Mouse (Mus musculus) left cerebral cortex, postnatal 36 days (tissue): Measurements from ENCODE around the gene Abca15. TPM values are rescaled to one million over a fixed set of nuclear protein-coding genes. Genes with fewer than 3 reads are reported as not detected.
"Not testable (repeated sequence)": the region's sequence is repeated elsewhere in the genome, so short reads cannot be mapped to it uniquely, and the experiment has no call there.

Experiments
- DNase-seq, 2 experiments: peaks; one replicate each; pipeline ENCODE4 v3.0.0; 2021 to 2022; ENCODE audit warnings: low spot score in 2 of 2, mixed read lengths in 1 of 2
- intact Hi-C: fragments of 180-260 bp; cut with DNase I; formaldehyde crosslinking; loops from one replicate; pipeline ENCODE4 v1.15.1; 2025
- total RNA-seq, 2 experiments: library from RNA; stranded (reverse); gene quantifications; 2 replicates each; pipeline ENCODE4 v1.2.3; 2021

Gene Abca15
- total RNA-seq = not detected

DNA sequence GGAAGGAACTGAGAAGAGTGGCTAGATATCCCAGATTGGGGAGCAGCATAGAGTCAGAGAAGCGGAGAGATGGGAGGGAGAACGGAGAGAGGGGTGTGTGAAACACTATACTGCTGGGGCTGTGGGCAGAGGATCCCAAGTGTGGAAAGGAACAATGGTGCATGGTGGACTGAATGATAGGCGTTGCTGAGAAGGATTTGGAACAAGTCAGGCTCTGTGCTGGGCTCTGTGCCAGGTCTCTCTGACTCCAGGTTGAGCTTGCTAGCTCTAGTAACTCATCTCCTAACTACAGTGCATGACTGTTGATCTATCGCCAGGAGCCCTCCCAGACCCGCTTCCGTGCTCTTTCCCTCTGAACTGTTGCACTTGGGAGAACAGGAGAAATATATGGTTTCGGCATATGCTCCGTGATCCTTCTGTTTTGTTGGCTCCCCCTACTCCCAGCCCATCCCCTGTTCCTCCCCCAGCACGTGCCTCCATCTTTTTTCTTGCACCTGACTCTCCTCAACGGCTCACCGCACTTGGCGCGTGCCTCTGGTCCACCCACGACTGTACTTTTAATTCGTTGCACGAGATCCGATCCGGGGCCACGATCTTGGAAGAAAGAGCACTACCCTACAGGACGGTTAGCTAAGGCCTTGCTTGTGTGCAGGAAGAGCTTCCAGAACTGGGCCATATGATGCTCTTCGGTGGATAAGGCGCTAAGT lies at the start of gene Abca15:
TSS of gene Abca15 (plus strand) at position 584 of the 707 bp plus-strand sequence.
- no peak for DNase-seq
- intact Hi-C loops = loop anchor here (5.0 to 10.0 kb wide), 4 partner anchors 123 to 656 kb away; partner anchors contain the start of genes Abca14, Crym and Dnah3

DNA sequence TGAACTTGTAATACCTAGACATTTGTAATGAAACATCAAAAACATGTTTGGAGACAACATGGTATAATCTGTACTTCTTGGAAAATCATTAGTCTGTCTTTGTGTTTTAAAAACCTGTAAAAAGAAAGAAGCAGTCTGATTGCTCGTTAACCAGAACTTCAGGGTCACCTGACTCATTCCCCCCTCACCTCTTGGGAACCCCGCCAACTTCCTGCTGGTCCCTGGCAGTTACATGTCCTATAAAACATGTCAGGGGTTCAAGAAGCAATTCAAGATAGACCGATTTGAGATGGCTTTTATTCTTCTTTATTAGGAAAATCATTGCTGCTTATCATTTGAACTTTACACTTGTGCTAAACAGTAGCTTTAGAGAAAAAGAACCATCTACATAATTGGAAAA lies 43.2 kb upstream of the Abca15 start:
- intact Hi-C loops = no loop called here
- no peak for DNase-seq

DNA sequence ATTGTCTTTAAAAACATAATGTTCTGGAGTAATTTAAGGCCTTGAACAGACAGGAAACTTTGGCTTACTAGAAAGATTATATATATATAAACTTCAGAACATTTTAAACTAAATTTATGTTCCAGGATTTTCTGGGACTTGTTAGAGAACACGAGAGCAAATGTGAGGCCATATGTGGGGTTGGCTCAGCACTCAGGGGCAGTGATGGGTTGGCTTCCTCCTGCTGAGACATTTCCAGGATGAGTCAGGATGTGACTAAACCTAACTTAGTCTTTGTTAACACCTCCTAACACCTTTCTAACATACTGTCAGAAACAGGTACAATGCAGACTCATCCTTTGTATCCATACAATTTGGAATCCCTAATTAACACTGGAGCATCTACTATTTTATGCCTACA lies 12.4 kb upstream of the Abca15 start:
- peak; percentile 40 to 56 for DNase-seq

DNA sequence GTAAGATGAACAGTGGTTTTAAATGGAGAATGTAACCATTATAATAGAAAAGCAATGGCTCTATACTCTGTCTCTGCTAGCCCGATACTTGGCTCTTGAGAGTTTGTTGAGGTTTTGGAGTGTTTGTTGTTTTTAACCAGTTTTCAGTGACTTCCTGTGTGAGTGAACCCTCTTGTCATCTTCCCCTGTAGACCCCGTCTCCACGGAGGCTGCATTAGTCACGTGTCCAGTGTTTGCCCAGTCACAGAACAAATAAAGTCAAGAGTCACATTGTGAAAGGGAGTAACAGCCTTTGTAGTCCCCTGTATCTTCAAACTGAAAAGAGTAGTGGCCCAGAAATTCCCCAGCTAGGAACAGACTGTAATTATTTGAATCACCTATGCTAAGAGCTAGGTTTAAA lies 5.5 kb upstream of the Abca15 start:
- intact Hi-C loops = loop anchor here (10.0 kb wide), 2 partner anchors 118 to 228 kb away; partner anchors contain the start of genes Abca14, Crym and Dnah3
- DNase-seq = no peak

More for the DNA sequence above, 12.4 kb upstream of the Abca15 start:
- intact Hi-C loops = no loop called here

- not testable (repeated sequence) for DNase-seq
- intact Hi-C loops = loop anchor here (2.0 to 10.0 kb wide), 5 partner anchors 121 to 654 kb away; partner anchors contain the start of genes Abca14, Crym and Dnah3
Observed at GRCm38 (mm10) chr7:120325911-120326310, 2.6 kb upstream of the Abca15 start.

GRCm38 (mm10) chr7:120327220-120328073 lies 1.0 kb upstream of the Abca15 start:
- intact Hi-C loops = loop anchor here (5.0 to 10.0 kb wide), 4 partner anchors 123 to 655 kb away; partner anchors contain the start of genes Abca14, Crym and Dnah3
- DNase-seq = peak; percentile 13 to 18

DNA sequence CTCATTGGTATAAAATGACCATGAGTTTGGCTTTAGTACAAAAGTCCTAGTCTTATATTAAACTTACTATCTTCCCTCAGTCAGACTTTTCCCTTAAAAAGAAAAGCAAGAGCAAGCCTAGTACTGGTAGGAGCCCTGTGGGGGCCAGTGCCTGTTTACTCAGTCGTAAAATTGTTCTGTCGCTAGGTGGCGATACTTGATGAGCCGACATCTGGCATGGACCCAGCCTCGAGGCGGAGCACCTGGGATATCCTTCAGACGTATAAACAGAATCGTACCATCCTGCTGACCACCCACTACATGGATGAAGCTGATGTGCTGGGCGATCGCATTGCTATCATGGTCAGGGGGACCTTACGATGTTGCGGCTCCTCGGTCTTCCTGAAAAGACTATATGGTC lies 32.7 kb downstream of the Abca15 start:
- DNase-seq = no peak
- intact Hi-C loops = no loop called here

DNA sequence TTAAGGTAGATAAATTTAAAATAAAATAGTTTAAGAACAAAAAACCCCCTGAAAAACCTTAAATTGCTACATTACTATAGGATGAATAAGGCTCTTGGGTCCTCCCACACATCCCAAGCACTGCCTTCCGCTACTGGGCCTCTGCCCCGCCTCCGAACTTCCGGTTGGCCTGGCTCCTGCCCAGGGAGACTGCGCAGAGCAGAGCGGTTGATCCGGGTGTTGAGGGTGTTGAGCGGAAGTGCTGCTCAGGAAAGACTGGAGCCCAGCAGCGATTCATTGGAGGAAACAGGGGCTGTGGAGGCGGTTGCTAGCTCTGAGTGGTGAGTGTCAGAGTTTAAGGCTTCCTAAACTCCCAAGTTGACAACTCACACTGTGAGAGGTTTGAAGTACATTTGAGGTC lies 81.0 kb downstream of the Abca15 start, which contains the start of gene Abca16:
TSS of gene Abca16 (plus strand) at position 201 of the 400 bp plus-strand sequence.
- intact Hi-C loops = no loop called here
- DNase-seq = no peak

- no peak for DNase-seq
- intact Hi-C loops = no loop called here
Observed at GRCm38 (mm10) chr7:120412391-120412790, 83.9 kb downstream of the Abca15 start.

- no peak for DNase-seq
- intact Hi-C loops = no loop called here
Observed at GRCm38 (mm10) chr7:120426625-120427024, 98.2 kb downstream of the Abca15 start.

DNA sequence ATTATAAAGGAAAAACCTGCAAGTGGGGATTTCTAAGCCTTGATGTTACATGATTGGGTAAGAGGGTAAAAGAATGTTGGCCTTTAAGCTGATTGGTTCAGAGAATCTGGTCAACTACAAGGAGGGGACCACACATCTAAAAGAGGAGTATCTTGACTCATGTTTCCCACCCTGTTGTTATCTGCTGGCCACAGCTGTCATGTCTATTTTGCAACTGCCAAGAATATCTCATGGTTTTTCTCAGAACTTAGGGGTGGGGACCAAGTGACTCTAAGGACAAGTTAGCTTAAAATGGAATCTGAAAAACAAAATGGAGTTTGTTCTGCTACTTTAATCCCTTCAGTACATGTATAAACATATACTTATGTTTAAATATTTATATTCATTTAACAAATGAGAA lies 103.0 kb downstream of the Abca15 start:
- intact Hi-C loops = no loop called here
- DNase-seq = no peak

Other genes with a start within 250 kb of the Abca15 start
- gene Dnah3, start 233.4 kb upstream of the Abca15 start, total RNA-seq = under 1 TPM; 0.07 to 0.15 TPM
- 10 to 100 TPM; 13.4 to 14.0 TPM for gene Tmem159, start 226.3 kb upstream of the Abca15 start, total RNA-seq
- under 1 TPM; 0.20 to 0.45 TPM for gene Zp2, start 183.4 kb upstream of the Abca15 start, total RNA-seq
- gene Anks4b, start 154.8 kb upstream of the Abca15 start, total RNA-seq = under 1 TPM; 0.22 to 0.54 TPM
- 10 to 100 TPM; 74.8 to 88.4 TPM for gene Crym, start 126.6 kb upstream of the Abca15 start, total RNA-seq
- not detected for gene Abca14, start 124.7 kb upstream of the Abca15 start, total RNA-seq
- not detected for gene Abca16, start 81.0 kb downstream of the Abca15 start, total RNA-seq